Mouse (Mus musculus) NIH3T3 (cell line): ENCODE measurements at regions not wholly inside any gene's neighbourhood (a gene's known extent, or its start where the extent isn't known, plus 50 kb on each side); places are given as distances from the start of the nearest gene placed in this dataset.
A peak's percentile ranks its signal among the peaks of the same experiment; 100 is the strongest.

Experiments
- DNase-seq: peaks from one replicate; pipeline ENCODE4 v3.0.0-alpha.2; 2012; ENCODE audit warnings: low read depth

DNA sequence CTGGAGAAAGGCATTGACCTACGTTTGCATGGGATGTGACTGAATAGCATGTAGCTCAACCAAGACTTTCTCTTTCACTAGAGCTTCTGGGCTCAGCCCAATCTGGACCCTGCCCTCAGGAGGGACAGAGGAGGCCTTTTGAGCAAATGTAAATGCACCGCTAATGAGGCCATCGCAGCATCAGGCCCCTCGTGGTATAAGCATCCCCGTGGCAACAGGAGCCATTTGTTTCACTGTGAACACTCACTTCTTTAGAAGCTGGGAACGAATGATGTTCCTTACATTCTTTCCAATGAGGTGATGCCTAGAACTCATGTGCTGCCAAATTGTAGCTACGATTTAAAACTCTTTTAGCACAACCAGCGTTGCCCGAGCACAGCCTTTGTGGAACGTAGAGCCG, 279.0 kb upstream of the Gjb5 start:
- no peak for DNase-seq

- peak; percentile 19 for DNase-seq
Measured at GRCm38 (mm10) chr4:127635262-127635661, 277.3 kb upstream of the Gjb5 start.

DNA sequence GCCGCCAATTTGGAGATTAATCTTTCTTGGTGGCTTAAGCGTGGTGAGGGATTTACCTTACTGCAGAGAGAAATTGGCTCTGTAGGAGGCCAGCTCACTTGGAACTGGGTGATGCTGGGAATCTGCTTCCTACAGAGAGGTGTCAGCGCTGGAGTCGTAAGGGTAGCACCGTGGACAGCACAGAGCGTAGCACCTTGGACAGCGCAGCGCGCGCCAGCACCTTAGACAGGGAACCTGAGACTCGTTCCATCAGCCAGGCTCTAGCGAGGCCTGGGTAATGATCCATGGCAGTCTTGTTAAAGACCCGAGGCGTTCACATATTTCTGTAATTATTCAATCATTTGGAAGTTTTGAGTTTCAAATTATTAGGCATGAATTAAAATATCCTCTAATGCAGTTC, 261.9 kb upstream of the Gjb5 start:
- DNase-seq = peak; percentile 32

DNA sequence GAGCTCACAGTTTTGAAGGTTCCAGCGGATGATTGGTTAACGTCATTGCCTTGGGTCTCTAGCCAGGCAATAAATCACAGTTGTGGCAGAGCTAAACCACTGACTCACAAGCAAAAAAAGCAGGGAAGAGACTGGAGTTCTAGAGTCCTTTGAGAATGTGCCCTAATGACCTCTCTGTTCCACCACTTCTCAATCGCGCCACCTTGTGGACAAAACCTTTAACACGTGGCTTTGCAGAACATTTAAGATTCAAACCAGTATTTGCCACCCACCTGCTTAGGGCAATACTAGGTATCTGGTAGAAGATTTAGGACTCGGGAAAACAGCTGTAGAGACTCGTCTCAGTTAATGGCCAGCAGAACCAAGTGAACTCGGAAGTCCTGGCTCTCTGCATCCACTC, 254.8 kb upstream of the Gjb5 start:
- peak; percentile 44 for DNase-seq

- DNase-seq = no peak
Measured at GRCm38 (mm10) chr4:127600919-127601318, 242.9 kb upstream of the Gjb5 start.

GRCm38 (mm10) chr4:127598610-127599009, 240.6 kb upstream of the Gjb5 start:
- no peak for DNase-seq

GRCm38 (mm10) chr4:127594081-127594480, 236.1 kb upstream of the Gjb5 start:
- DNase-seq = no peak

DNA sequence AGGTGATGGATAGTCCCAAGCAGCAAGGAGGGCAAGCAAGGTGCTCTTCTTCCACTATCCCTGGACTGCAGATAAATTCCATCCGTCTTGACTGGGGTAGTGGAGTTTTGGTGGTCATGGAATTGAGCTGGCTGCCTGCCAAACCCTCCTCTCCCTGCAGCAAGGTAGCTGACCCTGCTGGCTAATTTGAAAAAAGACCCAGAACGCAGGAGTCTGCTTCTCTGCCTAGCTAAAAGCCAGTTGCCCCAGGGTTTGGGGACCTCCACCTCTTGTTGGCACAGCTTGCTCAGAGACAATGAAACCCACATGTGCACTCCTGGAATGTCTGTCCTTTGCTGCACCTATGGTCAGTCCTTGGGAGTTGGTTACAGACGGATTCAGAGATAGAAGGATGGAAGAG, 233.6 kb upstream of the Gjb5 start:
- DNase-seq = no peak

DNA sequence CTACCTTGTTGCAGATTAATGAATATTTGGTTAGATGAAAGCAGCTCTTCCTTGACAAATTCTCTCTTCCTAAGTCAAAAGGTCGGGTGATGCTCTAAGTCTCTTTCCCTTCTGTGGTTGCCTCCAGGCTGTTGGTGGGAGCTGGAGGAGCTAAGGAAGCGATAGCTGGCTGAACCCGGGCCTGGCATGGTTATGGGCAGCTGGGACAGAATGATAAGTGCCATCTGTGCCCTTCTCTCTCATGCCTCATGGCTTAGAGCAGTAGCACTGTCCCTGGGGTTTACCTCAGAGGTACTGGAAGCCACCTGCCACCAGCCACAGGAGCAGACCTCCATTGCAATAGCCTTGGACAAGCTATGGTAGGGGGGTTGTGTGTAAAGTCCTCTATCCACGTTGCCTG, 228.8 kb upstream of the Gjb5 start:
- no peak for DNase-seq

GRCm38 (mm10) chr4:127576521-127576920, 218.5 kb upstream of the Gjb5 start:
- no peak for DNase-seq

DNA sequence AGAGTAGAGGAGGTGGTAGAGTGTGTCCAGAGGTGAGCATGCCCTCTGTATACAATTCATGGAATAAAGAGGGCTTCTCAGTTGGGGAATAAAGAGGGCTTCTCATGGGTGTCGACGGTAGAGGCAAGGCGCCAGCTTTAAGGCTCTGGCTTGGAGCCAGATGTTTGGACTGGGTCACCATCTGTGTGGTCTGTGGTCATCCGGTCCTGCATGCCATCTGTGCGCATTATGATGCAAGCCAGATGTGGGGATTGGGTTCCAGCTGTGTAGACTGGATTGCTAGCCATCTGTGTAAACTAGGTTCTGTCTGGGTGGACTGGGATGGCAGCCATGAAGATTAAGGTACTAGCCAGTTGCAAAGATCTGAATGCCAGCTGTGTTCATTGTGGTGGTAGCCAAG, 204.6 kb upstream of the Gjb5 start:
- peak; percentile 11 for DNase-seq

DNA sequence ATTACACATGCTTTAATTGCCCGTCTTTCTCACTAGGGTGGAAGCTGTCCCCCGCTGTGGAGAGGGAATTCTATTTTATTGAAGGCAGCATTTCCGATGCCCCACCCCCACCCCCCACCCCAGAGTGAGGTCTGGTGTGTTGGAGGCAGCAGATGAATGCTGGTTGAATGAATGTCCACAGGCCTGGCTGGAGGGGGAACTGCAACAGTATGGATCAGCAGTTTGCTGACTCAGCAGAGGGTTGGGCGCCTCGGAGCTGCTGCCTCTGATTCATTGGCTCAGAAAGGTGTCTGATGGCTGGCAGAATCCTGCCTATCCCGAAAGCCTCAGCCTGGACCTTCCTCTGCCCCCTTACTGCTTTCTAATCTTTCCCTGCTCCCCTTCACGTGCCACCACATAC, 200.6 kb upstream of the Gjb5 start:
- peak; percentile 27 for DNase-seq

- DNase-seq = no peak
Measured at GRCm38 (mm10) chr4:127552456-127553225, 194.7 kb upstream of the Gjb5 start.

- DNase-seq = no peak
Measured at GRCm38 (mm10) chr4:127549581-127549980, 191.6 kb upstream of the Gjb5 start.

GRCm38 (mm10) chr4:127549018-127549417, 191.0 kb upstream of the Gjb5 start:
- DNase-seq = no peak

DNA sequence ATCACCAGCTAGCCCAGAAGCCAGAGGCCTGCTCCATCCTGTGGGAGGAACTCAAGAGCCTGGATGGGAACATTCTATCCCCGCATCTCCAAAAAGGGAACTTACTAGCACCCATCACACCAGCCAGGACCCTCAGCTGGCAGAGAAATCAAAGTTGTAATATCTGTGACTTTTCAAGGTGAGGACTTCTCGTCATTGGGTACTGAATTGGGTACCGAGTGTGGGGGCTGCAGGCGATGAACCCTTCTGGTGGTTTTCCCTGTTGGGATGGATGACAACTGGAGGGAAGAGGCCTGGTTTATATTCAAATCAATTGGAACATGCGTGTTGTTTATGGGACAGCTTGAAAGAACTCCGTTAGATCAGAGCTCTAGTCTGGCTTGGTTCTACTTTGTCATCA, 187.1 kb upstream of the Gjb5 start:
- no peak for DNase-seq

DNA sequence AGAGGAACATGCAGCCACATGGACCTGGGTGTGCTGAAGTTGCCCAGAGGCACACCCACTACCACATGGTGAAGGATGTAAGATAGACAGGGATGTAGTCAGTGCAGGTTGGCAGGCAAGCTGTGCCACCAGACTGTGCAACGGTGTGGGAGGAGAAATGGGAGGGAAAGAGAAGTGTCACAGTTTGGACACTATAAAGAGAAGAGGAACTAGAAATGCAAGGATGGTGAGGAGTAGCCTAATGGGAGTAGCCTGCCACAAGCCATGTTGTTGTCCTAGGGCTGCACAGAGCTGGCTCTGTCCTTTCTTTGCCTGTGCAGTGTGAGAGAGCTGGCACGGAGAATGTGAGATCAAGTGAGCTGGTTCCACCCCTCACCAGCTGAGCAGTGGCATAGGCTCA, 185.3 kb upstream of the Gjb5 start:
- DNase-seq = no peak

- no peak for DNase-seq
Measured at GRCm38 (mm10) chr4:127542771-127543170, 184.8 kb upstream of the Gjb5 start.

- DNase-seq = no peak
Measured at GRCm38 (mm10) chr4:127536952-127537351, 179.0 kb upstream of the Gjb5 start.

DNA sequence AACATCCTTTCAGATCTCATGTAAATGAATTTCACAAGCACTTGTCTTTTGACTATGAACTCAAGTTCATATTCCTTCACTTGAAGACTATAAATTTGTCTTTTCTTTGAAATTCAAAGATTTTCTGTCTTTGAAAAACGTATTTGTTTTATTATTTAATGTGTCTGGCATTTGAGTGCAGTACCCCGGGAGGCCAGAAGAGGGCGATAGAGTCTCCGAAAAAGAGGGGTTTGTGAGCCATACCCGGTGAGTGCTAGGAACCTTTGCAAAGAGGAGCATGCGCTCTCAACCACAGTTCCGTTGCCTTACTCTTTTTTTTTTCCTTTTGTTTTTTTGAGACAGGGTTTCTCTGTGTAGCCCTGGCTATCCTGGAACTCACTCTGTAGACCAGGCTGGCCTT, 177.6 kb upstream of the Gjb5 start:
- DNase-seq = no peak

- no peak for DNase-seq
Measured at GRCm38 (mm10) chr4:127534411-127534810, 176.4 kb upstream of the Gjb5 start.

- no peak for DNase-seq
Measured at GRCm38 (mm10) chr4:127533726-127534125, 175.7 kb upstream of the Gjb5 start.

- DNase-seq = no peak
Measured at GRCm38 (mm10) chr4:127530779-127531178, 172.8 kb upstream of the Gjb5 start.

- no peak for DNase-seq
Measured at GRCm38 (mm10) chr4:127522151-127522550, 164.2 kb upstream of the Gjb5 start.
